Mouse (Mus musculus): ENCODE data around the gene Smbd1.

Smbd1 gene

GRCm38 (mm10) chr16:32810321-32810720 is at the start of gene Smbd1:
Smbd1 (minus strand) TSS chr16:32810477.
- no peak for DNase-seq

DNA sequence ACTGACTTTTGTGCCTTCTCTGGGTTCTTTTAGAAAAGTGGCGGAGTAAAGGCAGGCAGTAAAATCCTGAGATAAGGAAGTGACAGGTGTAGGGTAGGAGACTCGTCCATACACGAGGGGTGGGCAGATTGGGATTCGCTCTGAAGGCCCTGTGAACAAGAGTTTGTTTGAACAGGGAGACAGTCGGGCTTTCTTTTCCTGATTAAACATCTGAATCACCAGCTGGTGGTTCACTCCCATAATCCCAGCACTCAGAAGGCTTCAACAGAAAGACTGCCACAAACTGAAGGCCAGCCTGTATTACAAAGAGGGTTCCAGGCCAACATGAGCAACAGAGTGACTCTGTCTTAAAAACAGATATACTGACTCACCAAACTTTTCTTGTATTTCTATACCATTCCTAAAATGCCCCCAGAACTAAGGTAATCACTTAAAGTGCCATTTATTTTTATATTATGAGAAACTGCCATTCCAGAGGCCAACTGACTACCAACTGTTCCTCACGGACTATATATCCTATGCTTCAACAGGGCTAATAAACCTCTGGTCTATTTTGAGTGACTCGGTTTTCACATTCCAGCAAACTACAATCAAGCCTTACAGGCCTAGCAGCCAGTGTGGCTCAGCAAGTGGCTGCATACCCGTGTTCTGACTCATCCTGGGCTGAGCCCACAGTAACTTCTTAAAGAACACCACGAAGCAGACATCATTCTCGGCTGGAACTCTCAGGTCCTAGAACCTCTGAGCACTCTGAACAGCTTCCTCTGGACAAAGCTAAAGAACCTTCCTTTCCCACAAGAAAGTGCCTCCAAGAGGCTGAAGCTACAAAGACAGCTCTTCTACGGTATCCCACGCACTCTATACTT is 48.7 kb upstream of the Smbd1 start:
- no peak for DNase-seq

- no peak for DNase-seq
Measured at GRCm38 (mm10) chr16:32858356-32858755, 48.1 kb upstream of the Smbd1 start.

DNA sequence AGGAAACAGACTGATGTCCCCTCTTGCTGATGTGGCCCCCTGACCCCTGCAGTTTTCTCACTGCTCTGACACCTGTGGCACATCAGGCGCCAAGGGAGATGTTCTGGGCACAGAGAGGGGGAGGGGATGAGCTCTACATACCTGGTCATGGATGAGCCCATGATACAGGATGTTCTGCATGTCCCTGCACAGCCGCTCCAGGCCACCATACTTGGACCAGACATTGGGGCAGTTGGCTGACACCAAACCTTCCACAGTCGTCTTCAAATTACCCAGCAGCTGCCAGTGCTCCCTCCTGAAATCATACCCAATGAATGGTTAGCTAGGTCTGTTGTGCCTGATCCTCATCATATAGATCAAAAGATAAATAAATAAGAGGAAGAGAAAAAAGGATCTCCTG is 46.5 kb upstream of the Smbd1 start:
- DNase-seq, result no peak

DNA sequence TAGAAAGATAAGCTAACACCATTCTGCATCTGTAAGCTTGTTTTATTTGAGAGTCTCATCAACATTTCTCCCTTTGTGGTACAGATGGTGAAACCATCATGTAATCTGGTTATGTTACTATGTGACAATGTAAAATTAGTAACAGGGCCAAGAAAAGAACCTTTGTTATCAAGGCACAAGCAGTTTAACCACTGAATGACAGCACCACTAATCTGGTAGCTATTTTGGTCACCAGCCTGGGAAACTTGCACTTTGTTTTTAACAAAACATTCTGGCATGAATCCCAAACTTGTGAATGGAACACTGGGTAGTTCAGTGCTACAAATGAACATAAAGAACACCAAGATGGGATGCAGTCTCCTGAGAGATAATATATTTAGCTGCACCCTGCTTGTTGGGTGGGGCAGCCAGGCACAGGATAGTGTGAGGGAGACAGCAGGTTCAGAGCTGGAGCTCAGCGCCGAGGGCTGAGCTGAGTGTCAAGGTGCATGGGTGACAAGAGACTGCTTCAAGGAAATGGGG is 43.8 kb upstream of the Smbd1 start:
- DNase-seq, result no peak

DNA sequence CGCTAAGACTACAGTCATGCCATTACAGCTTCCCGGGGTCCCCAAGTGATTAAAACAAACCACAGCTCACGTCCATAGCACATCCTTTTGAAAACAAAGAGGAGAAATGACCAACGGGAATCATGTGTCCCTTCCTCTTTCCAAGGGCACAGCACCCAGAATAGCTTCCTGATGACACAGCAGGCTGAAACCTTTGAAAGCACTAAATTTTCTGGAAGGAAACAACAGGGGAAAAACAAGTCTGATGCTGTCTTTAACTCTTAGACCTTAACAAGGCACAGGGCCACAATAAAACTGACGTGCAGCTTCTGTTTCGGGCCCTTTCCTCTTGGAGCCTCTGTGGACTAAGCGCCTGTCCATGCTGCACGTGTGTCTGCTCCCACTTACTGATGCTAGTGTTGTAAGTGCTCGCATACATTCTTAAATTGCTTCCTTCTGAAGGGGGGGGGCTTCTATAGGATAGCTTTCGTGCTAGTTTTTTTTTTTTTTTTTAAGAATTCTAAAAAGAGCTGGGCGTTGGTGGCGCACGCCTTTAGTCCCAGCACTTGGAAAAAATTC is 43.3 kb upstream of the Smbd1 start:
- DNase-seq, result peak; percentile 42

- DNase-seq, result peak; percentile 67
Measured at GRCm38 (mm10) chr16:32849042-32849830, 39.0 kb upstream of the Smbd1 start.

DNA sequence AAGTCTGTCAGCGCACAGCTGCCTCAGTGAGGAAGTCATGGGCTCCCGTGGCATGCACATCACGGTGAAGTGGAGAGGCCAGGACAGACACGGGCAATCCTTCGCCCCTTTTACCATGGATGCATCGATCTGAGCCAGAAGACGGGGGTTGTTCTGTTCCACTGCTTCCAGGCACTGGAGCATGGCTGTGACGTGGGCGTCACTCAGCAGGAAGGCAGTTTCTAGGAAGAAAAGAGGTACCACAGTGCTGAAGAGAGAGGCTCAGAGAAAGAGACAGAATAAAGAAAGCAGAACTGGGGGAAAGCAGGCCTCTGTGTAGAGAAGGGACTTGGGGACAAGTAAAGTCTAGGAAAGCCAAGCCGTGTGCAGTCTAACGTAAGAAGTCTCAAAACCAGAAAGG is 36.8 kb upstream of the Smbd1 start:
- DNase-seq, result no peak

- DNase-seq, result no peak
Measured at GRCm38 (mm10) chr16:32831501-32831900, 21.2 kb upstream of the Smbd1 start.

GRCm38 (mm10) chr16:32829104-32829503 is 18.8 kb upstream of the Smbd1 start:
- no peak for DNase-seq

- DNase-seq, result peak; percentile 34
Measured at GRCm38 (mm10) chr16:32826521-32826920, 16.2 kb upstream of the Smbd1 start.

GRCm38 (mm10) chr16:32825380-32825779 is 15.1 kb upstream of the Smbd1 start:
- DNase-seq, result no peak

- DNase-seq, result no peak
Measured at GRCm38 (mm10) chr16:32824061-32824460, 13.8 kb upstream of the Smbd1 start.

DNA sequence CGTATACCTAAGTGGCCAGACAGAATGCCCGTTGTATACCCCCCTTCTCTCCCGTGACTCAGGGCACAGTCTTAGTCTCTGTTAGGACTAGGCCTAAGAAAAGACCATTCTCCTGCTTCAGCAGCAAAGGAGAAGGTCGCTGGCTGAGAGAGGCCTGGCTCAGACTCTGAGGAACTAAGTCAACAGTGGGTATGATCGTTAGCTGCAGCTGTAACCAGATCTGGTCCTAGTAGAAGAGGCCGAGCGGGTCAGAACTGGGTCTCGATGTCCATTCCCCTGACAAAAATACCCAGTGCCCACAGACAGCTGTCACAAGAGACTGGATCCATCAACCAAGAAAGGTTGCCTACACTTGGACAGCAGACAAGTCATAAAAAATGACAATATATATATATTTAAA is 13.2 kb upstream of the Smbd1 start:
- no peak for DNase-seq

DNA sequence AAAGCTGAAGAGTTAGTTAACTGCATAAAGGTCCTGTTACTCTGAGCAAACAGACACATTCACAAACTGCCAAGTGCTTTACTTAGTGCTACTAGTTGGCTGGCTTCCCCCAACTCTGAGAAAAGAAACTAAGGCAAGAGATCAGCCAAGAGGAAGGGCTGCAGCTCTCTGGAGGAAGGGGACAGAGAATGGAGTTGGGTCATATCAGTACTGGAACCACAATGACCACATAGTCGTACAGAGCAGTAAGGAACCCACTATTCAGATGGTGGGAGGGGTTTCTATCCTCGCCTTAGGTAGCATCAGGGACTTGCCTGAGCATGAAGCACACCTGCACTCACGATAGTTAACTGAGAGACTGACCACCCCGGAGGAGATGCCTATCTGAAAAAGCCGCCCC is 12.6 kb upstream of the Smbd1 start:
- no peak for DNase-seq

GRCm38 (mm10) chr16:32822450-32822827 is 12.2 kb upstream of the Smbd1 start:
- DNase-seq, result no peak

GRCm38 (mm10) chr16:32821772-32822449 is 11.6 kb upstream of the Smbd1 start:
- DNase-seq, result no peak

GRCm38 (mm10) chr16:32818441-32818840 is 8.2 kb upstream of the Smbd1 start:
- no peak for DNase-seq

DNA sequence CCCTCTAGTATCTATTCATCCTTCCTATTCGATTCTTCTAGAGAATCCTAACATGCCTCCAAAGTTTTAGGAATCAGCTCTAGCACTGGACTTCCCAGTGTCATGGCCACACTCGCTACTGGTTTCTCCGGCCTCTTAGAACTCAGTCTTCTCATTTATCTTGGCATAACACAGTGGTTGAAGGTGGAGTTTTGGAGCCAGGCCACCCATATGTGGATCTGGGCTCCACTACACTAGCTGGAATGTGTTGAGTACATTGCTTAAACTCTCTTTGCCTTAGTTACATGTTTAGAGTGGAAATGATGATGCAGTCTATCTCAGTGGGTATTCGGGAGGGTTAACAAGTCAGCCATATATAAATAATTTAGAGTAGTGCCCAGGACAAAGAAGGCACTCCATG is 7.8 kb upstream of the Smbd1 start:
- no peak for DNase-seq

- DNase-seq, result peak; percentile 73
Measured at GRCm38 (mm10) chr16:32815160-32815605, 4.9 kb upstream of the Smbd1 start.

DNA sequence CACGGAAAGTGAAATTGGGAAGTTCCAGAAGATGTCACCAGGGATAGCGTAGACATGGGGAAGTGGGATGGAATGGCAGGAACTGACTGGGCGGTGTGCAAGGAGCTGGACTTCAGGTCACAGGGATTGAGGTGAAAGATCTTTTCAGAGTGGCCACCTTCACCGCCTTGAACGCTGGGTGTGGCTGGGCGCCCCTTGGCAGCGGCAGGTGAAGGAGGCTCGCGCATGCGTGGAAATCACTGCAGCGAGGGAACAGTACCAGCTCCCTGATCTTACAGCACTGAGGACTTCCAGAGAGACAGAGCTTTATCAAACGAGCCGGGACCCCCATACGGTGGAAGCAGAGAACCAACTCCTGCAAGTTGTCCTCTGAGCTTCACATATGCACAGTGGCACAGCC is 4.3 kb upstream of the Smbd1 start:
- peak; percentile 52 for DNase-seq

DNA sequence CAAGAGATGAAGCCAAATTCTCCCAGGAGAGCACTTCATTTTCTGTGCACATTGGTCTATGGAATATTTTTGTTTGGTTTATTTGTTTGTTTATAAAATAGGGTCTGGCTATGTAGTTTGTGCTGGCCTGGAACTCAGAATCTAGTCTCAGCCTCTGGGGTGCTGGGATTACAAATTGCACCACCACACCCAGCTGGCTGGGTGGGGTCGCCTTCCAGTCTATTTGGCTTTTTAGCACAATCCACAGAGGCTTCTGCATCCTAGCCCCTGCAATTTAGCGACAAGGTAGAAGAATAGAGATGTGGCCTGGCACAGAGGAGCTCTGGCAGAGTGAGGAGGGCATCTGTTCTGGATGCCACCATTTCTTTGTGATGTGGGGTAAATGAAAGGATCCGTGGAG is 3.5 kb upstream of the Smbd1 start:
- DNase-seq, result no peak

GRCm38 (mm10) chr16:32813362-32813761 is 3.1 kb upstream of the Smbd1 start:
- DNase-seq, result no peak
